Mouse (Mus musculus): ENCODE data around the gene Gabra5.

The Gabra5 gene

GRCm38 (mm10) chr7:57509681-57510141 lies at the start of gene Gabra5:
Gene Gabra5, minus strand, starts transcription at chr7:57510059.
- peak; percentile 63 to 64 for DNase-seq (ENCODE audit: low spot score in 2 of 2)

DNA sequence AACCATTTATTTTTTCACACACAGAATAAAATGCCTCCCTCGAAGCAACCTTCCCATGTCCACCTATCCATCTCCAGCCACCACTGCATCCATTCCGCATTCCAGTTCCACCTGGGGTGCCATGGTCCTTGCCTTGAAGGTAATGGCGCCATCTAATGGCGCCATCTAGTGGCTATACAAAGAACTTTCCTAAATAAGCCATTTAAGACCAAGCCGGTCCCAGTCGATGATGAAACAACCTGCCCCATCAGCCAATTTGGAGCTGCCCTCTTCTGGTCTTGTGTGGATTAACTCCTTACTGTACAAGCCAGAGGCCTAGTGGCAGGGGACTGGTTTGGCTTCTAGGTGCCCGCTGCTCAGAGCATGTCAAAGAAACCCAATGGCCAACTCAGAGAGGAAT lies 28.7 kb upstream of the Gabra5 start:
- DNase-seq (ENCODE audit: low spot score in 2 of 2), result no peak

DNA sequence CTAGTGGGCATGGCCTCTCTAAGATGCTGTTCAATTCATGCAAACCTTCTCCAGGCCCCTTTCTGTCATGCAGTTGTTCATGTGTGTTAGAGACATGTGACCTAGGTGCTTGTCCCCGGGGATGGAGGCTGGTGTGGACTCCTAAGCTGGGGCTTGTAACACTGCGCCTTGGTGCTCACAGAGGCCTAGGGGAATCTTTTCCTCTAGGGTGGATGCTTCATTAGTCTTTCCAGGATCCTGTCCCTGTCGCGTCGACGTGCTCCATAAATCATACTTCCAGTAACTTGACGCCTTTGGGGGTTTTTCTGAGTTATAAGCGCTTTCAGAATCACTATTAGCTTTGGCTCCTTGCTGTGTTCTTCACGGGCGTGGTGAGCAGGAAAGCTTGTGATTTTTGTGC lies 22.8 kb upstream of the Gabra5 start:
- no peak for DNase-seq (ENCODE audit: low spot score in 2 of 2)

DNA sequence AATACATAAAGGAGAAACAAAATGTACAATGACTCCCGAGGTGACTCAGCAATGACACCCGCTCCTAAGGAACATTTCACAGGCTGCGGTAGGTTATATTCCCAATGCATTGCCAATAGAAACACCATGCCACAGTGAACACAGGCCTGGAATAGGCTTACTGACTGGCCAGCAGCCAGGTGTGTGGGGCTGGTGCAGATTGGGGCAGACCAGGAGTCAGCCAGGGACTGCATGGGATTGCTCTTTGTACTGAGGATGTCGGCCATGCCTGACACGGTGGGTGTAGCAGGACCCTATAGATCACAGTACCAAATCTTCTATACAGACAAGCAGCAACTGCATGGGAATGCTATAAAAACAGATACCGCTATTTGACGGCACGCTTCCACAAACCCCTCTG lies 20.1 kb upstream of the Gabra5 start:
- peak in 1 of 2 experiments; percentile 2 for DNase-seq (ENCODE audit: low spot score in 2 of 2)

- DNase-seq (ENCODE audit: low spot score in 2 of 2), result peak; percentile 3 to 16
These were observed 19.6 kb upstream of the Gabra5 start for GRCm38 (mm10) chr7:57529451-57529850.

- DNase-seq (ENCODE audit: low spot score in 2 of 2), result no peak
These were observed 3.1 kb upstream of the Gabra5 start for GRCm38 (mm10) chr7:57512955-57513354.

GRCm38 (mm10) chr7:57508860-57509632 lies 813 bp downstream of the Gabra5 start:
- DNase-seq (ENCODE audit: low spot score in 2 of 2), result no peak

GRCm38 (mm10) chr7:57502809-57503208 lies 7.0 kb downstream of the Gabra5 start:
- no peak for DNase-seq (ENCODE audit: low spot score in 2 of 2)

- peak in 1 of 2 experiments; percentile 47 for DNase-seq (ENCODE audit: low spot score in 2 of 2)
These were observed 18.1 kb downstream of the Gabra5 start for GRCm38 (mm10) chr7:57491795-57492194.

- no peak for DNase-seq (ENCODE audit: low spot score in 2 of 2)
These were observed 23.0 kb downstream of the Gabra5 start for GRCm38 (mm10) chr7:57486907-57487306.

- DNase-seq (ENCODE audit: low spot score in 2 of 2), result no peak
These were observed 27.0 kb downstream of the Gabra5 start for GRCm38 (mm10) chr7:57482896-57483295.

DNA sequence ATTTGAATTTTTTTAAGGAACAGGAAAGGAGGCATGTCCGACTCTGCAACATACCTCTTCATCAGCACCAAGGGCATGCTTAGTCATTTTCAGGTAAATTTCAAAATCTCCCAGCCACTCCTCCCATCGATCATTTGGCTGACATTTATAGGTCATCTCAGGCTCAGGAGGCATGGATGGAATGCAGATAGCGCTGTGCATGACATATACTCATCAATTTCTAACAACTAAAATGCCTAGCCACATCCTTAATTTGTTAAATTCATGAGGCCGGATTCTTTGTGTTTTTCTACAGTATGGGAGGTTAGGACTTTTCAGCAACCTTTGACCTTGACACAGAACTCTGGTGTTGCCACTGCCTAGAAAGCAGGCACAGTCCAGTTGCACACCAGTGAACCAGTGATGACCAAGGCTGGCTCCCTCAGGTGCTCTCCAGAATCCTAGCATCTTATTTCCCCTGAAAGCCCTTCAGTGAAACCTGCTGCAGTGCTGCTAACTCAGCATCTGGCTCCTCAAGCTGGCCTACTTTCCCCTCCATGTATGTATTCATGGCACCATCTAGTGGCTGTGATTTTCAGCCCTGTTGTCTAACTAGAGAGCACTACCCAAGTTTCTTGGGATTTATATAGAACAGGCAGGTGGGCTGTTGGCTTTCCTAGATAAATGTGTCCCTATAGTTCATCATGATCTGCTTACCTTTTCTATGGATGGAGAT lies 35.9 kb downstream of the Gabra5 start:
- peak; percentile 41 to 72 for DNase-seq (ENCODE audit: low spot score in 2 of 2)

DNA sequence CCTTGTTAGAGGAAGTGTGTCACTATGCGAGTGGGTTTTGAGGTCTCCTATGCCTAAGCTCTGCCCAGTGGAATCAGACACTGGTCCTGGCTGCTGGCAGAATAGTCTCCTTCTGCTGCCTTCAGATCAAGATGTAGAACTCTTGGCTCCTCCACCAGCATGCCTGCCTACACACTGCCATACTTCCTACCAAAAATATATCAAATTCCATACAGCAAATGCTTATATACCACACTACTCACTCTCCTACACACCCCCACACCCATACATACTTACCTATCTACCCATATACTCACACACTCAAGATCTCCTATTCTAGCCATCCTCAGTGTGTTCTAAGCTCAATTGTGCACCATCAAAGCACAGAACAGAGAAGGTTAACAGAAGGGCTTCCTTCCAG lies 38.5 kb downstream of the Gabra5 start:
- no peak for DNase-seq (ENCODE audit: low spot score in 2 of 2)

DNA sequence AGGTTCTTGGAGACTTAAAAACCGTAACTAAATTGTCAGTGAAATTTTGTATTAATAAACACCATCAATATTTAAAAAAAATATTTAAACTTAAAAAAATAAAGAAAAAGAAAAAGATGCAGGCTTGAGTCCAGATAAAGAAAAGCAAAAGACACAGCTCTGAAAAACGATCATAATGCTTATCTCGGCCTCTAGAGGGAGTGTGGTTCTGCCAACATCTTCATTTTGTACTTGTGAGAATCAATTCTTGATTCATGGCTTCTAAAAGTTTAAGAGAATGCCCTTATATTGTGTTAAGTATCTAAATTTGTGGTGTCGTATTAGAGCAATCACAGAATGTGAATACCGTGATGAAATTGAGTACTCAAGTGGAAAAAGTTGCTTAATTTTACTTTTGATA lies 49.5 kb downstream of the Gabra5 start:
- no peak for DNase-seq (ENCODE audit: low spot score in 2 of 2)

DNA sequence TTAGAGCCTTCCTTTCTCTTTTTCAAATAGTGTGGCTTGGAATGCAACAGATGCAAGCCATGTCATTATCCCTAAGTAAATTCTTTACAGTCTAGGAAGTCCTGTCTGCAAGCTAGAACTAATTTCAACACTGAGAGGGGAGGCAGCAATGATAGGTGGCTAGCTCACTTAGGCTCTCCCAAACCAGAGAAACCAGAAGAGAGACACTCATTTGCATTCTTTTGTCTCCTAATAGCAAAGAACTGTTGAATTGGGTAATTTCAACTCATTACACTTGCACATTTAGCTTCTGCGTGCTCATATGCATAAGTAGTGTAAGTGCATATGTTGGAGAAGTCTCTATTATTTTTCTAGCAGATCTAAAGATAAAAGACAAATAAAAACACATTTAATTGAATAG lies 61.6 kb downstream of the Gabra5 start:
- no peak for DNase-seq (ENCODE audit: low spot score in 2 of 2)

GRCm38 (mm10) chr7:57422675-57423074 lies 87.2 kb downstream of the Gabra5 start:
- no peak for DNase-seq (ENCODE audit: low spot score in 2 of 2)

GRCm38 (mm10) chr7:57421044-57421443 lies 88.8 kb downstream of the Gabra5 start:
- no peak for DNase-seq (ENCODE audit: low spot score in 2 of 2)

DNA sequence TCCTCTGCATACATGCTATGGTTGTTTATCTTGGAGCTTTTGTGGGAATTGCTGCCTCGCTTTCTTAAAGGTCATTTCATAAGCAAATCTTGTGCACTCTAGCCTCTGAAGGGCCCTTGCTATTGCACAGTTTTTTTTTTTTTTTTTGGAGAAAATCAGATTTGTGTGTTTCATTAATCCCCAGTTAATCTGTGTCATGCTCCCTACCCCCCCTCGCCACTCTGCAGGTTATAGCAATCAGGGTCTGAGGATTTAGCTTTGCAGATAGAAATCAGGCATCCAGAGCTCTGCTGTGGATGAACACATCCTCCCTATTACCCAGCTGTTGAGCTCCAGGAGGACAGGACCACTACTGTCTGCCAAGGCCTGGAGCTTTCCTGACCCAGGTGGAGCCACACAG lies 90.5 kb downstream of the Gabra5 start, which contains the start of gene Gabrb3:
Gene Gabrb3, plus strand, starts transcription at position 301 of the 400 bp plus-strand sequence.
- no peak for DNase-seq (ENCODE audit: low spot score in 2 of 2)

DNA sequence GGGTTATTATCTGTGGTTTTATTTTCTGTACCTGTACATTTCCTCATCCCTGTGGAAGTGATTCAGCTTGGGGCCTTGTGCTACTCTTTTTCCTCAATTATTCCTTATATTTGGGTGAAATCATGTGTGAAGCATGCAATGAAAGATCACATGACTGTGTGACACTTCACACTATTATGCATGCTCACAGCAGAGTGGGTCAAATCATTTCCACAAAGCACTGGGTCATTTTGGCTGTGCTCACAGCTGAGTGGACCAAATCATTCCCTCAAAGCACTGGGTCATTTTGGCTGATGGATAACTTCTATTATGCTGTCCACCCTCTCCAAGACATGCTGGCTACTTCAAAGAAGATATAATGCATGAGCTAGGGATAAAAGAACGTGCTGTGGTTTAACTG lies 97.0 kb downstream of the Gabra5 start:
- DNase-seq (ENCODE audit: low spot score in 2 of 2), result no peak

DNA sequence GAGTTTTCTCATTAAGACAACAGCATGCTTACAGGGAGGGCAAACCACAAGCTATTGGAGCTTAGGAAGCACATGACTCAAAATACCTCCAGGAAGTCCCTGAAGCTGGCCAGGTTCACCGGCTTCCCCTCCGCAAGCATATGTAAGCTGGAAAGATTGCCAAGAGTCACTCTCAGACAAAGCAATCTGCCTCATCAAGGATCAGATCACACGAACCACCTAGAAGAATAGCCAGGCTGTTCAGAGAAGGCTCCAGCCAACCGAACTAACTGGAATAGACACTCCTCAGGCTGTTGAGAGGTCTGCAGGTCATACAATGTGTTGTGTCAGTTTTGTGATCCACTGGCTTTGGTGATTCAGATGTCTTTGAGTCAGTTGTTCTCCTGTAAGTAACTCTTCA lies 98.7 kb downstream of the Gabra5 start:
- no peak for DNase-seq (ENCODE audit: low spot score in 2 of 2)

- DNase-seq (ENCODE audit: low spot score in 2 of 2), result no peak
These were observed 116.3 kb downstream of the Gabra5 start for GRCm38 (mm10) chr7:57393551-57393950.

- DNase-seq (ENCODE audit: low spot score in 2 of 2), result peak in 1 of 2 experiments; percentile 38
These were observed 119.8 kb downstream of the Gabra5 start for GRCm38 (mm10) chr7:57390046-57390445.

DNA sequence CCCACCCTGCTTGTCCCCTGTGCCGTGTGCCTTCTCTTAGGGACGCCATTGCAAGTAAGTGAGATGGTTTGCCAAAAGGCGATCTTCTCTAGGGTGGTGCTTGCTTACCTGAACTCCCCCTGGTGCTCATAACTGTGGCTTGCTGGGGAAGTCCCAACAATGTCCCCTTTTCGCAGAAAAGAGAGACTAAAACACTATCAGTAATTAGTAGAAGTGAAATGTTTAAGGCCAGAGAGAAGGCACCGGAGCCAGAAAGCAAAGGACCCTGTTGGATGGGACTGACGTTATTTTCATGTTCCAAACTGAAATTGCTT lies 122.6 kb downstream of the Gabra5 start:
- DNase-seq (ENCODE audit: low spot score in 2 of 2), result no peak
